Mouse (Mus musculus) layer of hippocampus, adult 18-20 months (tissue): ENCODE measurements around the gene Snx29. TPM values are rescaled to one million over a fixed set of nuclear protein-coding genes. Genes with fewer than 3 reads are reported as not detected.
A peak's percentile ranks its signal among the peaks of the same experiment; 100 is the strongest.
"Not testable (repeated sequence)": the region's sequence is repeated elsewhere in the genome, so short reads cannot be mapped to it uniquely, and the experiment has no call there.

Source experiments
- DNase-seq, 2 experiments: peaks; one replicate each; pipeline ENCODE4 v3.0.0; 2022; ENCODE audit warnings: low spot score in 2 of 2
- long read RNA-seq: library from polyadenylated mRNA; stranded (forward); transcript quantifications from one replicate; pipeline ENCODE4 v2.0.0, GENCODE M21; 2021
- total RNA-seq, 2 experiments: library from RNA; stranded (reverse); gene quantifications; 2 replicates each; pipeline ENCODE4 v1.2.3; 2021

Gene Snx29
- total RNA-seq = 10 to 100 TPM; 20.5 to 24.6 TPM
- long read RNA-seq, partial matches to known transcripts = 0 of 2 reads
- long read RNA-seq, other reads (novel, unspliced or antisense) = 2 of 2 reads

DNA sequence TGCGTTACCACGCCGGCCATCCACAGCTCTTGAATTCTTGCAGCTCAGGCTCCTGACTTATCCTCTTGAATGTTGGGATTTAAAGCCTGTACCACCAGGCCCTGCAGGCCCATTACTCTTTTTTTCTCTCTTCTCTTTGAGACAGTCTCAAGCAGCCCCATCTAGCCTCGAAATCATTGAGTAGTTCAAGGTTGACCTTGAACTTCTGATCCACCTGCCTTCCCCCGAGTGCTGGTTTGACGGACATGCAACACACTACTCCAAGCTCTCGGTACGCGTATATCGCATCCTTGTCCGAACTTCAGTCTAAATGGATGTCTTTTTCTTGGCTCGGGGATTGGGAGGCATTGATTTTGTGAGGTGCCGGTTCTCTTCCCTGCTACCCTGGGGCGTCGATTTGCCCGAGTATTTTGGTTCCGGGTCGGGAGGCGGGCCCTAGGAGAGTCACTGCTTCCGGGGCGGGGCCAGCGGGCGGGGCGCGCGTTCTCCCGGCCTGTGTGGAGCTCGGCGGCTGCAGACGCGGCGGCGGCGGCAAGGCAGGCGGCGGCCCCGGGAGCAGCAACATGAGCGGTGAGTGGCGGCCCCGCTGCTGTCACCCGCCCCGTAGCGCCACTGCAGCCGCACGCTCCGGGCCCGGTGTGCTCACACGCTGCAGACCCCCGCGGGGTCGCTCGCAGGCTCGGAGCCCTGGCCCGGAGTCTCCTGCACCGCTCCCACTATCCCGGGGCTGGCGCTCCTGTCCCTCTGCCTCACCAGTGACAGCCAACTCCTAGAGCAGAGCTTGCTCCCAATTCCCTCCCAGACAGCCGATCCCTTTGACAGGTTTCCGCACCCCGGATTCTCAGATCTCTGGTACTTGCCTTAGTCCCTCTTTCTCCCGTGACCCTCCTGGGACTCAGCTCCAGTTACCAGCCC, at the start of gene Snx29:
TSS of gene Snx29 (plus strand) at position 500 of the 915 bp plus-strand sequence.
- DNase-seq = peak; percentile 95 to 99

DNA sequence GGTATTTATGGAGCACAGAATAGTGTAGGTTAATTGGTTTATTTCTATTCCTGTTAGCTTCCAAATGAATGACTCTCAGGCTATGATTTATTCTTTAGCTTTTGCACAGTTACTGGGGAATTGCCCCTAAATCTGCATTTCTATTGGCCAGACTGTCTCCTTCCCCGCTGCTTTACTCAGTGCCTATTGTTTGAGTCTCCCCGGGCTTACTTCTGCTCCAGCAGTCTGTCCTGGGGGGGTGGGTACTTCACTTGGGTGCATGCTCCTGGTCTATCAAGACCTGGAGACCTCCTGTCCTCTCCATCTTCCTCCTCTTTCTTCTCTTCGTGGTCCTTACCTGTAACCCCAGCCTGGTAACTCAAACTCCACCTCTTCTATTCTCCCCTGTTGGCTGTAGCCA, 45.8 kb upstream of the Snx29 start:
- DNase-seq = no peak

DNA sequence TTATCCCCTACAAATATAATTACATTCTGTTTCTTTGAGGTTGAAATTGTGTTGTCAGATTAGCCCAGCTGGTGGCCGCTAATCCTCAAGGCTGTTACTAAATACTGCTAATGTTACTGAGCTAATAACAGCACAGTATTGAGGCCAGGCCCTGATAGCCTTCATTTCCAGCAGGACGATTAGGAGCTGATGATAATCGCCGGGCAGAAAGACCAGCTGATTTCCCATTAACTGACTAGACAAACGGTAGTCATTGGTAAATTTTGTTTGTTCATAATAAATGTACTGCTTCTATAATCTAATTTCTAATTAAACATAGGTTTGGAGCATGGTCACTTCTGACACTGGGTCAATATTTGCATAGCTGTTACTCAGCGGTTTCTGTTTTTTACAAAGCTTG, 43.9 kb upstream of the Snx29 start:
- no peak for DNase-seq

DNA sequence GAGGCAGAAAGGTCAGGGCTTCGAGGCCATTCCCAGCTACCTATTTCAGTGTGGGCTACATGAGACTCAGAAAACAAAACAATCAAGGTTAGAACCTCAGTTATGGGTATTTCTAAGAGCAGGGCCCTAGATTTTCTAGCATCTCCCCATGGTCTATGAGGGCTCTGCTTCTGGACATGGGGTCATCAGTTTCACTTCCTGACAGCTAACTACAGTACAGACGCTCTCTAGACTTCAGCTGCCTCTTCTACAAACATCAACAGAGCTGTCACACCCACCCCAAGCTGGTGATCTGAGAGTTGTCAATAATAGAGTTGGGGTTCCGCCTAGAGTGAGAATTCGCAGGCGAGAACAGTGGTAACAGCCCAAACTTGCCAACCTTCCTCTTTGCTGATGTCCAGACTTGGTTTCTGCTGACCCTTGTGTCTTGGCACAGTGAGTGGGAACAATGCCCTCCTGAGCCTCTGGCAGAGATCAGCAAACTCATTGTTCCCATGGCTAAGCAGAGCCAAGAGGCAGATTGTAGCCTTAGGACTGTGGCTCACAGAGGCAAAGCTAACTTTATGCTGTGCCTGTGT, 40.0 kb upstream of the Snx29 start:
- DNase-seq = peak in 1 of 2 experiments; percentile 42

DNA sequence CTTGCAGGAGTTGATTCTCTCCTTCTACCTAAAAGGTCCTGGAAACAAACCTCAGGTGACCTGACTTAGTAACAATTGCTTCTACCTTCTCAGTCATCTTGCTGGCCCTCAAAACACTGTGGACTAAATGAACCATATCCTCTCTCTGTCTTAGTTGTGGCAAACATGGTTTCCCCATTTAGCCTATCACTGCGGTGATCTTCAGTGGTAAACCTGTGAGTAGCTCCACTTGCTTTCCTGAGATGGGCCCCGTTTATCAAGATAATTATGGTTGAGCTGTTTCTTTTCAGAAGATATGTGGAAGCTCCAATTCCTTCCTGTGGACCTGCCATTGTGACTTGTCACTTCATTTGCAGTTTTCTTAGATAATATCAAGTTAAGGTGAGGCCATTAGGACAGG, 37.8 kb upstream of the Snx29 start:
- no peak for DNase-seq

DNA sequence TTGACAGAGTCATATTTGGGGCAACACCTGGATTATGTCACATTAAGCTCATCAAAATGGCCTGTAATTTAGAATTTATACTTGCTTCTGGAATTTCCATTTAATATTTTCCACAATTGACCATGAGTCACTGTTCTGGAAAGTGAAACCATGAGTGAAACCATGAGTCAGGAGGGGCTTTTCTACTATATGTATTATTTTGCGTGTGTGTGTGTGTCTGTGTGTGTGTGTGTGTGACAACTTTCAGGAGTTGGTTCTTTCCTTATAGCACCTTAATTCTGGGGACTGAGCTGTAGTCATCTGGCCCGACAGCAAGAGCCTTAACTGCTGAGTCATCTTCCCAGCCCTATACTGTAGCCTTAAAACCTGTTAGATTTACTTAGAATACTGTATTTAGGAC, 36.8 kb upstream of the Snx29 start:
- DNase-seq = no peak

DNA sequence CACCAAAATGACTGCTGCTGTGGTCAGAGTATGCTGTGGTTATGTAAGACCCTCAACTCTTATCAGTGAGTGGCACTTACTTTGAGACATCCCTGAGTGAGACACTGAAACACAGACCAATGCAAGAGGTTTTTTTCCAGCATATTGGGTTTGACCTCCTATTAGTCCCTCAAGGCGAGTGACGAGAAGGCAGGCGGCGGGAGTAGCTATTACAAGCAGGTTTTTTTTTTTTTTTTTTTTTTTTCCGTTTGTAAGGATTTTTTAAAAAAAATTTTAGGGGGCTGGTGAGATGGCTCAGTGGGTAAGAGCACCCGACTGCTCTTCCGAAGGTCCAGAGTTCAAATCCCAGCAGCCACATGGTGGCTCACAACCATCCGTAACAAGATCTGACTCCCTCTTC, 33.8 kb upstream of the Snx29 start:
- not testable (repeated sequence) for DNase-seq

DNA sequence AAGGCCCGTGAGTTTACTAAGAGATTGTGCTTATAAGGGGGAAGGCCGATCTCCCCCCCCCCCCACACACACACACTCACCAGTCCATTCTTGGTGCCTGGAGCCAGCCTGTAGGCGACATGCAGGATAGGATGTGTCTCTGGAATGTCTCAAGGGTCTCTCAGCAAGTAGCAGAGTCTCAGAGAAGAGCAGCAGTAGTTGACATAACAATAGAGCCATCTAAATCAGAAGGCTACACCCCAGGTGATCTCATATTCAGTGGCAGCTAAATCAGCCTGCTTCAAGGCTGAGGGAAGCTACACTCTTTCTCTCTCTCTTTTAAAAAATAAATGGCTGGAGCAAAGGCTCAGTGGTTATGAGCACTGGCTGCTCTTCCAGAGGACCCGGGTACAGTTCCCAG, 27.1 kb upstream of the Snx29 start:
- not testable (repeated sequence) for DNase-seq

DNA sequence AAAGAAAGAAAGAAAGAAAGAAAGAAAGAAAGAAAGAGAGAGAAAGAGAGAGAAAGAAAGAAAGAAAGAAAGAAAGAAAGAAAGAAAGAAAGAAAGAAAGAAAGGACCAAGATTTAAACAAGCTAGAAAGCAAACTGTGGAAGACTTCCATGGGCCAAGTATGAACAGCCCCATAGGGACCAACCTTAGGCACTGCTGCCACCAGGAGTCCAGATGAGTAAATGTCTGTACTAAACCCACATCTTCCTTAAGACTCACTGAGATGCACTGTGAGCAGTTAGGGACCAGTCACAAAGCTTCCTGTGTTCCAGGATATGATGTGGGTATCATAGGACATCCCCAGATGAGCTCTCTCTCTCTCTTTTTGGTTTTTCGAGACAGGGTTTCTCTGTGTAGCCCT, 25.0 kb upstream of the Snx29 start:
- DNase-seq = peak in 1 of 2 experiments; percentile 25

DNA sequence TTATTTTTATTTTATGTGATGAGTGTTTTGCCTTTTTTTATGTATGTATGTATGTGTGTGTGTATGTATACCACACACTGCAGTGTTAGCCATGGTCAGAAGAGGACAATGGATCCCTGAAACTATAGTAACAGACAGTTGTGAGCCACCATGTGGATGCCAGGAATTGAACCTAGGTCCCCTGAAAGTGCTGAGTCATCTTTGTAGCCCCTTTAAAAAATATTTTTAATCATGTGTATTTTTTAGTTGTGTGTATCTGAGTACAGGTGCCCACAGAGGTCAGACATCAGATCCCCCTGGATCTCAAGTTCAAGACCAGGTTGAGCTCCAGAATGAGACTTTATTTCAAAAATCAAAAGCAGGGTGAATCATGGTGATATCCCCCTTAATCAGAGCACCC, 19.0 kb upstream of the Snx29 start:
- no peak for DNase-seq

DNA sequence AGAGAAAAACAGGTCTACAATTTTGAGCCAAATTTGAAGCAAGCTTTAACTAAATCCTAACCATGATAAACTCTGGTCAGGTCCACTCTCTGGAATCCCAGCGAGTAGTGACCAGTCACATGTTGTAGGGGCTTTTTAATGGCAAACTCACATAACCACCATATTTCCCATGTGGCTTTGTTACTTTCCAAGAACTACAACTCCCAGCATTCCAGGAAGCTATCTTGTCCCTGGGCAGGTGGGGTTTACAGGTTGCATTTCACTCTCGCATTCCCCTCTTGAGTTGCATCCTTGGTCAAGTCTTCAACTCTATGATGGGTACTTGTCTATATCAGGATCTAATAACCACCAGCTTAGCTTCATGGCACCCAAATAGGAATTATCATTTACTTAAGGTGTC, 17.2 kb upstream of the Snx29 start:
- no peak for DNase-seq

DNA sequence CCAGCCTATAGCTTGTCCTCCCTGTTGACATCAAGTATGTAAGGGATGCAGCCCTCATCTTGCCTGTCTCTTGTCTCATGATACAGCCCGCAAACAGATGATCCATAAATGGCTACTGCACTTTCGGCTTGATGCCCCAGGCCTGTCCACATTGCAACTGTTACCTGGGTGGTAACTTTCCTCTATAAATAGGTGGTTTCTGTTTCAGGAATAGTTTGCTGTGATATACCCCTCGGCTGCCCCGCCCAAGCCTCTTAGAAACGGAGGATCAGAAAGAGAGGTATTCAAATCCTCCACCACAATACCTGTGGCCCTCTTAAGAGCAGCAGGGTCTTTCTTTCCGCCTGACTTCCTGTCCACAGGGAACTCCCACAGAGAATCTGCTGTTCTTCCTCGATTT, 9.2 kb upstream of the Snx29 start, which contains the start of gene Tnfrsf17:
TSS of gene Tnfrsf17 (plus strand) at position 301 of the 400 bp plus-strand sequence.
- no peak for DNase-seq

DNA sequence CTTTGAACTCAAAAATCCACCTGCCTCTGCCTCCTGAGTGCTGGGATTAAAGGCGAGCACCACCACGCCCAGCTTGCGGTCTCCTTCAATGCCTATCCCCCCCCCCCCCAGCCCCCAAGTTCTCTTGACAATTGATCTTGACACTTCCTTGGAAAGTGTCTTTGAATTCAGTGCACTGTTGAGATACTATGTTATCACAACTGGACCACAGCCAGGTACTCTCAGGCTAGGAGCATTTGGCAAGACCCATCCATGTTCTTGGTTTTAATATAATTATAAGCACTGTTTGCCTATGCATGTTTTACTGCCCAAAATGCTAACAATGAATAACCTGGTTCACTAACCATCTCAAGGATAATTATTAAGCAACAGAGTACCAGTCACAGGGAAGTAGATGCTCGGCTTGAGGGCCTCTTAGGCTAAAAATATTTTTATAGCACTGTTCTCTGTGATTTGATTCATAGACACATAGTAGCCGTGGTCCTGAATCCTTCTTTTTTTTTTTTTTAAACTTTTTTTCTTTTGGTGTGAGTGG, 6.9 kb upstream of the Snx29 start:
- no peak for DNase-seq

DNA sequence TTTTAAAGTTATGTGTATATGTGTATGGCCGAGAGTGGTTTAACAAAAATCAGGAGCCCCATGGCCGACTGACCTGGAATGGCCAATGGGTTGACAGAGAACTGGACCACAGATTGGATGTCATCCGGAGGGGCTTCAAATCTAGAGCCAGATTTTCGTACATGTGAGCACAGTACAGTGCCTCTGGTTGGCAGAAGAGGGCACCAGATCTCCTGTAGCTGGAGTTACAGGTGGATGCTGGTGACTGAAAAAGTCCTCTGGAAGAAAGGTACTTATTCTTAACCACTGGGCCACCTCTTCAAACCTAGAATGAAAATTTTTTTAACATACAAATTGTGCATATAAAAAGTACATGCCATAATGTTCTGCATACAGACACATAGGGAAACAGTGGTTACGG, 6.0 kb upstream of the Snx29 start:
- DNase-seq = no peak

DNA sequence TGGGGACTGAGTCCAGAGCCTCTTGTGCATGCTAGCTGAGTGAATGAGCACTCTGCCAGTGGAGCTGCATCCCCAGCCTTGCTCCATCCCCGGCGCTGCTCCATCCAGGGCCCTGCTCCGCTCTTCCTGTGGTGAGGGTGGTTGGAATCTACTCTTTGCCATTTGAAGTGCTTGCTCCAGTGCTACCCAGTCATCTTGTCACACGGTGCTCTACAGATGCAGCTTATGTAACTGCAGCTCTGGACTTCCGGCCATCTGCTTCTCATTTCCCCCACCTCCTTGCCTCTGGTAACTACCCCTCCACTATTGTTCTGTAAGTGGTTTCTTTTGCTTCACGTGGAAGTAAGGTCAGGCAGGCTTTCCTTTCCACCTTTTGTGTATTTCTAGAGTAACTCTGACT, 5.4 kb upstream of the Snx29 start:
- no peak for DNase-seq

DNA sequence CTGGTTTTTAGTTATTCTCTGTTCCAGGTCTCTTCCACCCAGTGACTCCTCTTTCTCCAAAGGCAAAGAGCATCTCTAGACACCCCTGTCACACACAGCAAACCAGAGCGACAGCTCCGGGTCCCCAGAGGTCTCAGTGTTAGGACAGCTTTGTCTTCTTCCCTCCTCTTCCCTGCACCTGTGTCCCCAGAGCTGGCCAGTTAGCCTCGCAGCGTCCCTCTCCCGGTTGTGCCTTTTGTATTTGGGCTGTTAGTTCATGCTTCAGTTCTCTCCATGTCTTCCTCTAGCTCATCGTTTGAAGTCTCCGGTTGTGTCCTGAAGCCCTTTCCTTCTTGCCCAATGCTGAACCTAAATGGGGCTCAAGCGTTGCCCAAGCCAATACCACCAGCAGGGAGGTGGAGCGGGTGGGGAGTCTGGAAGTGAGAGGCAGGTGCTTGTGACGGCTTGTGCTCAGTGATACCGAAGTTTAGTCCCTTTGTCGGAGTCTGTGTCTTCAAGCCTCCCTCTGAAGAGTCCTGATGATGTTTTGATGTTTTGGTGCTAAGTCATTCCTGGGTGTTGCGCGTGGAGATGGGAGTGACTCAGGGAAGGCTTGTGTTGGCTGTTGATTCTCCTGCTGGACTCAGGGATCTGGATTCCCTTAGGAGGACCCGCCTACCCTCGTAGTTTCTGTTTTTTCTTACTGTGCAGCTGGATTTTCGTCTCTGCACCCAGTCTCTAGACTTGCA, 780 bp downstream of the Snx29 start:
- peak in 1 of 2 experiments; percentile 15 for DNase-seq

DNA sequence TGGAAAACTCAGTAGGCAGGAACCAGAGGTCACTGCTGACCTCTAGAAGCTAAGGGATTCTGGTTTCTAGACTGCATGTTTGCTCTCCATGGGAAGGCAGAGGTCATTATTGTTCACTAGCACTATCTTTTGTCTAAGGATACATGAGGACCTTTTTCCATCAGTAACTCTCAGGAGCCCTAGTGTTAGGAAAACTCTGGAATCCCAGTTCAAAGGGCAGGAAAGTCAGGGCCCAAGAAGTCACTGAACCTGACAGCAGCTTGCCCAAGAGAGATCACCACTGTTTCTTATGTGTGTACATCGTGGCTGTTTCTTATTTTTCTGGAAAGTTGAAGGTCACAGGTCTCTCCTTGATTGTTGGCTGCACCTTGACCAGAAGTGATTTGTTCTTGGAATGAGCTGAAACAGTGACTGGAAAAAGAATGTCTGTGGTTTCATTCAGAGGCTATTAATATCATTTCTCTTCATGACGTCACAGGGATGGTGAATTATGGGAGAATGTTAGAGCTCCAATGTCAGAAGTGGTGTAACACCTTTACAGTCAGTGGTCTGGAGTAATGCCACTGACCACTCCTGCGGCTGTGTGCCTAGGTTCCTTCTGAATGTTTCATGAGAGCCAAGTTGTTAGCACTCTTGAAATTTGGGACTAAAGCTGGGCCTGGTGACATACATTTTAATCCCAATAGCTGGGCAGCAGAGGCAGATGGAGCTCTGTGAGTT, 7.5 kb downstream of the Snx29 start:
- no peak for DNase-seq

DNA sequence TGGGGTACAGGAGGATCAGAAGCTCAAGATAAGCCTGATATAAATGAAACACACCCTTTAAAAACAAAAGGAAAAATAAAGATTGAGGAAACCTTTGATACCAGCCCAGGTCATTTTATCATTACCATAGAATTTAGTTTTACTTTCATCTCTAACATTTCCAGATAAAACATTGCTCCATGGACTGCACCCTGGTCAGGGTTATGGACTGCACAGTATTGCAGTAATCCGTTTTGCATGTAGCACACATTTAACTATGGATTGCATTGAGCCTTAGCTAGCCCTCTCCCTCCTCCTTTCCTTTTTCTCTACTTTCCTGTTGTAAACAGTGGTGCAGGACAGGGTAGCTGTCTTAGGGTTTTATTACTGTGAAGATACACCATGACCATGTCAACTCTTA, 8.3 kb downstream of the Snx29 start:
- DNase-seq = no peak

DNA sequence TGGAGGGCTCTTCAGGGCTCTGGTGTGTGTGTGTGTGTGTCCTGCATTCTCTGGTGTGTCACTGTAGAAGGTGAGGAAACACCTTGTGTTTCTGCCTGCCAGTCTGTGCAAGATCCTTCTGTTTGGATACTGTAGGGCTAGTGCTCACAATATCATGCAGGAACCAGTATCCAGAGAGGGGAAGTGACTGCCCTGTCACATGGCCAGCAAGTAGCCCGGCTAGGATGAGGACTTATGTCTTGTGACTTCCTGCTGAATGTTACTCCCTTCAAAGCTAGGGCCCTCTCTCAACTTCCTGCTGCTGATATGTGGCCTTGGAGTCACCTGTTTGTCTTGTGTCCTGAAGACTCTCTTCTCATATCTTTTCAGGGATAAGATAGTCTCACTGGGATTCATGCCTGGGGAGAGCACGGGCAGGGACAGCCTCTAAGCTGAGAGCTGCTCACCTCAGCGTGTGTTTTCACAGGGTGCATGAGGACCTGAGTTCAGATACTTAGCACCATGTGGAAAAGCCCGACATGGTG, 20.6 kb downstream of the Snx29 start:
- no peak for DNase-seq

DNA sequence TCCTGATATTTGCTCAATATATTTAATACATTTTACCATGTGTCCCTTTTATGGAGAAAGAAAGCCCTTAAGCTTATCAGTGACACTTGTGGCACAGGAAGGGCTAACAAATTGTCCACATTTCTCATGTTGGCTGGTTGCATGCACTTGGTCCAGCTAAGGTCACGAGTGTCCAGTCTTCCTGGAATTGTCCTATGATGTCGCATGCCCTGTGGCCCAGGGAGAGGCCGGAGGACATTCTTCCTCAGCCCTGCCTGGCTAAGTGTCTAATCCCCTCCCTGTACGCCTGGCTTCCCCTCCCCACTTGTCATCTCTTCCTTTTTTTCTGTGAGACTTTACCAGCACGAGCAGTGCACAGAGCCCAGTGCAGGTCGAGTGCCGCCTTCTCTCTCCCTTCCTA, 29.2 kb downstream of the Snx29 start:
- no peak for DNase-seq

DNA sequence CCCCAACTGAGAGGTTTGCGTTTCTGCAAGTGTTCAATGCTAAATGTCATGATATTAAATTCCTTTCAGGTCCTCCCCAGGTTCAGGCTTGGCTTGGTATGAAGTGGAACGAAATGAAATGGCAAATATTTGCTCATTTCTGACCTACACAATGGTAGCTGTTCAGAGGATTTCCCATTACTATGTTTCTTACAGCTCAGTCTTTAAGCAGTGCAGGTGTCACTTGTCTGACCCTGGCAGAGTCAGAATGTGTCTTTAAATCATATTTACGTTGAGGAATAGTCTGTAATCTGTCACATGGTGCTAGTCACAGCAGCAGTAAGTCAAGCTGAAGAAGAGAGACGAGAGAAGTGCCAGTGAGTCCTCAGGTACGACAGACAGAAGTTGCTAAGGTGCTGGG, 36.5 kb downstream of the Snx29 start:
- DNase-seq = no peak
